Mouse (Mus musculus): ENCODE measurements around the gene Duox1.
"Not testable (repeated sequence)": the region's sequence is repeated elsewhere in the genome, so short reads cannot be mapped to it uniquely, and the experiment has no call there.

Gene Duox1

DNA sequence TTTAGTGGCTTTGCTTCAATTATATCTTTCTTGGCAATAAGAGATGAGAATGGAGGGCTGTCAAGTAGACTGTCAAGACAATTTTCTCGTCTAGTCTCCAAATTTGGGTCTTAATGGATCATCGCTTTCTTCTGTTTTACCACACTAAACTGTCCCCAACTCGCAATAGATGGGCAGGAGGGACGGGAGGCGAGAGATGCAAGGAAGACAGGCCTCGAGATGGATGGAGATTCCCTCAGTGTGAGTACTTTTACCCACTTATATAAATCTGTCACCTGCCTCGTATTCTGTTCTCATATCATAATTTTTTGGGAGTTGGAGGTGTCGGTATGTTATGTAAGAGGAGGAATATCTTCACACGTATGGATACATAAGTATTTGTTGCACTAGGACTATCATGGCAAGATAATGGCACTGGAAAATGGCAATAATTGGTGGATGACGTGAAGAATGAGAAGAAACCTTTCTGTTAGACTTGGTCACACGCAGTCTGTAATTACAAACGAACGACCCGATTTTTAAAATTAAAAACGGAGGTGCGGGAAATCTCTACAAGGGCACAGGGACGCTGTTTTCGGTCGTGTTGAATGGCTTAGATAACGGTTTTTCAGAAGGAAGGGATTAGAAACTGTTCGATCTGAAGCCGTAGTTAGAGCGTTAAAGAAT is 59.3 kb downstream of the Duox1 start:
- DNase-seq (ENCODE audit: low spot score in 2 of 2) = peak in 1 of 2 experiments; percentile 39

DNA sequence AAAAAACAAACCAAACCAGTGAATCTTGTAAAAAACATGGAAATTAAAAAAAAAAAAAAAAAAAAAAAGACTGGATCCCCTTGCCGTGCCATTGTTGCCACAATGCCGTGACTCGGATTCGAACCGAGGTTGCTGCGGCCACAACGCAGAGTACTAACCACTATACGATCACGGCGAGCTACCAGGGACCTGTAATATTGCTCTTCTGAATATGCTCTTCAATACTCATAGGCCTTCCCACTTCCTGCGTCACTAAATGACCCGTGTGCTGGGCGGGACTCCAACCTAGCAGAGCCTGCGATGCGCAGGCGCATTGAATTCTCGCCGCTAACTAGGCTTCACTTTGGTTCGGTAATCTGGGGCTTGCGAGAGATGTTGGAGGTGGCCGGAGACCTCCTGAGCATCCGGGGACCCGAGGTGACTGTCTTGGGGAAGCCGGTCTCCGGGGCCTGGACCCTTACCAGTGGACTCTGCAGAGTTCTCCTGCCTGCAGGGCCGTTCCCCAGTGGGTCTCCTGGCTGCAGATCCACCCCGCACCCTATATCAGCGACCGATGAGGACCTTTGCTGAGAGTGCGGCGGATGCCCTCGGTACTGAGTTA is 60.0 kb downstream of the Duox1 start:
- DNase-seq (ENCODE audit: low spot score in 2 of 2) = peak; percentile 97 to 99

DNA sequence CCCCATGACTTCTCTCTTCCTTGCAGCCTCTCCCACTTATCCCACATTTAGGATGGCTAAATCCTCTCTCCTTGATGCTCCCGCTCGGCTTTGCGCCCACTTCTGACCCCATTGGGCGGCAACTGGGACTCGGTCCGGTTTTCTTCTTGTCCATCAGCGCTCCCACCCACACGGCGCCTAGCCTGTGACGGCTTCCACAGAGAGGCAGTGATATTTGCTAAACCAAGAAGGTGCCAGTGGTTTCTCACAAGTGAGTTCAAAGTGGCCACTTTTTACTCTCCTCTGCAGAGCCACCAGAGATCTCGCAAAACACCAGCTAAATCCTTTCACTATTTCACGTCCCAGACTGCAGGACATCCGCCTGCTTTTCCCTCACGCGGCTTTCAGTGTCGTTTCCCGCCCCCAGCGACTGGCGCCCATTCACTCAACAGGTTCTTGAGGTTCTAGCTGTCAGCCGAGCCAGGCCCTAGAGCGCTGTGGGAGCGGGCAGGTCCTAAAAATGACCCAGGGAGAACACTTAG is 60.6 kb downstream of the Duox1 start:
- peak; percentile 59 for DNase-seq (ENCODE audit: low spot score in 2 of 2)

DNA sequence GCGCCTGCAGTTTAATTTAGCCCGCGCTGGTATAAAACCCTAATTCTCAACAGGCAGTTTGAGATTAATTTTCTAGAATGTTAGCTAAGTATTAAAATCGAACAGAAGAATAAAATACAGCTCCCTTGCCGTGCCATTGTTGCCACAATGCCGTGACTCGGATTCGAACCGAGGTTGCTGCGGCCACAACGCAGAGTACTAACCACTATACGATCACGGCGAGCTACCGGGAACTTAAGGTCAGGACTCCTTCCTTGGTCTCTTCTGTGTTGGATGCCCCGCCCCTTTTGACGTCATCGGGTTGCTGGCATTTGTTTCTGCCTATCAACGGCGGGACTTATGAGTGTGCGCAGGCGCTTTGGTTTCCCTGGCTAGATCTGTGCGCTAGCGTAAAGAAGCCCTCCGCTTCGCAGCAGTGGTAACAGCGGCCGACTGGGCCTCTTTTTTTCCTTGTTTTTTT is 61.8 kb downstream of the Duox1 start:
- peak; percentile 98 to 99 for DNase-seq (ENCODE audit: low spot score in 2 of 2)

DNA sequence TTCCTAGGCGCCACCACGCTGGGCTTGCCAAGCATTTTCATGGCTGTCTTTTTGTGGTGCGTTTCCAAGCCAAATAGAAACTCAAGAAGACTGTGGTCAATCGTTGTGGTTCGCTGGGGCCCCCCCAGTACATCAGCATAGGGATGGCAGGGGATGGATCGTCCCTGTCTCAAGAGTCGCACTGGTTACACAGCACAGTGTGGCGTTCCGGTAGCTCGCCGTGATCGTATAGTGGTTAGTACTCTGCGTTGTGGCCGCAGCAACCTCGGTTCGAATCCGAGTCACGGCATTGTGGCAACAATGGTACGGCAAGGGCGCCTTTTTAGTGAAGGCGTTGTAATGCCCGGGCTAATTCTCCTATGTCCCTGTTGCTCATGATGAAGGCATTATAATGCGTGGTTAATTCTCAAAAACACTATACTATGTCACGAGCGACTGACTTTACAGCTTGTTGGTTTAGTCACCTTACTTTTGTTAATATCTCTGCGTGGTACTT is 62.3 kb downstream of the Duox1 start:
- peak; percentile 82 to 87 for DNase-seq (ENCODE audit: low spot score in 2 of 2)

DNA sequence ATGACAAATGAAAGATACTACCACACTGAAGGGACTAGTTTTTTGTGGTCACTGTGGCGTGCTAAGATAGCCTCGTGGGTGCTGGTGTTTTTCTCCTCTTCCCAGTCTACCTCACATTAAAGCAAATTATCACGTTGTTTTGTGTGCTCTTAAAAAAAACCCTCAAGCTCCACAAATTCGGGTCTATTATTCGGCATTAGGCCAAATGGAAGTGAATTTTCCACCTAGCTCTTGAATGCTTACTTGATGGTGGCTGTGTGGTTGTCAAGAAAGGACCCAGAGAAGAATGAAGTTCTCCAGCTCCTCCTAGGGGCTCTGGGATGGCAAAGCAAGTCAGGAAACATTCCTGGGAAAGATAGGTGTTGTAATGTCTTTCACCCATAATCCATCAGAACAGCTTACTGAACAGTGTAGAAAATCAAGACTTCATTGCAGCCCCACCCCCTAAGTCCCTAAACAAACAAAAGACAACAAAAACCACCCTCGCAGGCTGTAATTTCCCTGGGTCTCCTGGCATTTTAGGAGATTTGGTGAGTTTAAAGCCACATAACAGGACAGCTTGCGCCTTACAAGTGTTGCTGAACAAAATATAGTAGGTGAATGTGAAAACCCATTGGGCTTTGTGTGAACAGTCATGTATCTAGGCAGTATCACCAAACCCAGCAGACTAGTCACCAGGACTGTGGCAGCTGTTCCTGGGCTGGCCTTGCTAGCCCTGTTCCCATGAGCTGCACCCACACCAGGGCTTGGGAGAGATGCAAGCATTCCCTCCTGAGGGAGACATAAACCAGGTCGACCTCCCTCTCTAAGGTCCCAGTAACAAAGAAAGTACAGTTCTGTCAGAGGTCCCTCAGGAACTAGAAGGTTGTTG is 63.2 kb downstream of the Duox1 start:
- DNase-seq (ENCODE audit: low spot score in 2 of 2) = peak; percentile 56 to 63

DNA sequence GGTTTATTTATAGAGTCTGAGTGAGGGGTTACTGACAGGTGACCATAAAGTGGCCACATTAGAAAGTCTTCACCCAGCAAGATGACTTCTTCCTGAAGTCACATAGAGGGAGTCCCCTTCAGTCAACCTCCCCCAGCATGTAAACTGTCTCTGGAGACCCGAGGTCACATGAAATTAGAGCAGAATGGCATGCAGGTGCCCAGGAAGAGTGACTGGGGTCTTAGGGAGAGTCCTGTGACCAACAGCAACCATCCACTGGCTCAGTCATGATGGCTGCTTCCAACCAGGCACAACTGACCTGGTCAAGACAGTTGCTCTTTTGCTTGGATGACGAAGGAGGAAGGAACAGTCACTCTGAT is 63.8 kb downstream of the Duox1 start:
- no peak for DNase-seq (ENCODE audit: low spot score in 2 of 2)

DNA sequence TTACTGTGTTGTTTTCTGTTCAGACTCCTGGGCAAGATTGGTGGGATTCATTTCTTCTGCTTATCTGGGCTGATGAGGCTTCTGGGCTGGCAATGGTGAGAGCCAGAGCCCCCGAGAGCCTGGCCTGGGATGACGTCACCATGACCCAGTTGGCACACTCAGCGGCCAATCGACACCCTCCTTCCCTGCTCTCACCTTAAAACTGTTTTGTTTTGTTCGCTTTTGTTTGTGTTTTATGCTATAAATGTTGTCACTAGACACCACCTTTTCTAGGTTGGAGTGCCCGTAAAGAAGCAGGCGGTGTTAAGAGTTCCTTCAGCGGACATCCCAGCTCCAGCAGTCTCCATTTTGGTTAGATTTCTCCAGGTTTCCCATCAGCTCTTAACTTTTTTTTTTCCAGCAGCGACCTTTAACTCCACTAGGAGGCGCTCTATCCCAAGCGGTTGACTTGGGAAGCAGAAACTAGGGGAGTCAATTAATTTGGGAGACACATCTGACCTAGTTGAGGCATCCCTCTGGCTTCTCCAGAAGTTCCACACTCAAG is 65.4 kb downstream of the Duox1 start:
- peak; percentile 68 to 71 for DNase-seq (ENCODE audit: low spot score in 2 of 2)

DNA sequence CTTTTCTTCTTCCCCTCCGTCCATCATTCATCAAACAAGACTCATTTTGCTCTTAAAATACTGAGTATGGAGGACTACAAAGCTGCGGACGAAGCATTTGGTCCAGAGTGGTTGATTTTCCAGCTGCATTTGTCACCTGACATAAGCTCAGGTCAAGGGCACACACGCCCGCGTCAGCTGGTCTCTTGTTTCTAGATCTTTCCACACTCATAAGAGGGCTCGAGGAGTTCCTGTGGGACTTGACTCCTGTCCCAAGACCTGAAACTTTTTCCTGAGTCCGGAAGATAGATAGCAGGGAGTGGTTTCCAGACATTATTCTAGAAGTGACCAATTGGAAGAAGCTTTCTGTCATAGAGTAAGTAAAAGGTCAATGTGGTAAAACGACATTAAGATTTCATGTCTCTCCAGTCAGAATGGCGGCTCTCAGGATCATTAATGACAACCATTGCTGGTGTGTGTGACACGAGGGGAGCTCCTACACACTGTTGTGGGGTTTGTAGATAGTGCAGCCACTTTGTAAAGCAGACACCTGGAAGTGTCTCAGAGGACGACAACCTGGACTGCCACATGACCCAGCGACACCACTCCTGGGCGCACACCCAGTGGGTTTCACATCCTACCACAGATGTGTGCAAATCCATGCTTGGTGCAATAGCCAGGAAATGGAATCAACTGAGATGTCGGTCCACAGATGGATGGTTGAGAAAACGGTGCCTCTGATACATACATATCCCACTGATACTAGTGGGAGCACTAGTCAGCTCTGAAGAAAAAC is 66.0 kb downstream of the Duox1 start:
- DNase-seq (ENCODE audit: low spot score in 2 of 2) = no peak

DNA sequence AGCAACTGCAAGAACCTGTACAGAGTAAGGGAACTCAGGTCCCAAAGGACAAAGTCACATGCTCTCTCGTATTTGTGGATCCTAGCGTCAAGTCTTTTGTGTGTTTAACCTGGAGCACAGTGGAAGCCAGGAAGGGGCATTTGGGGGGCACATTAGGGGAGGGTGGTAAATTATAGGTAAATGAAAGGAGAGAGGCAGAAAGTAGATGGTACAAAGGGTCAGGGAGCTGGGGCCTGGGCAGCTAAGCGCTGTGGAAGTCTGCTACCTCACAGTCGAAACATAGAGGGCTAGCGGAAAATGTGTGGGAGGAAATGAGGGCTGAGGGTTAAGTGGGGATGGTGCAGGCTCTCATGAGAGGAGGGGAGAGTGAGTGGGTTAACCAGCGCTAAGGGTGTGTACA is 66.6 kb downstream of the Duox1 start:
- no peak for DNase-seq (ENCODE audit: low spot score in 2 of 2)

DNA sequence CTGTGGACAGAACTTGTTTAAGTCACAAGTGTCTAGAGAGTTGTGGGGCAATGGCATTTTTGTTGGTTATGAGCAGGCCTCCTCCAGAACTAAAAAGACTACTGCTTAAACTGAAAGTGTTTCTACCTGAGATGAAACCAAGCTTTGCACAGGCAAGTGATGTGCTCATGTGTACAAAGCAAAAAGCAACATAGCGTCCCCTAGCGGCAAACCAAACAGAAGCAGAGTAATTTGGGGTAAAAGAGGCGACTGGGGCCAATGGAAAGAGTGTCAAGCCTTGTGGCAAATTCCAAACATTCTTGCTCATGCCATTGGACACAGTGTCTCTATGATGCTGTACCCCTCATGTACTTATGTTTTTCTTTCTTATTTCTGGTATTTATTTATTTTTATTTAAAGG is 69.6 kb downstream of the Duox1 start:
- DNase-seq (ENCODE audit: low spot score in 2 of 2) = no peak

DNA sequence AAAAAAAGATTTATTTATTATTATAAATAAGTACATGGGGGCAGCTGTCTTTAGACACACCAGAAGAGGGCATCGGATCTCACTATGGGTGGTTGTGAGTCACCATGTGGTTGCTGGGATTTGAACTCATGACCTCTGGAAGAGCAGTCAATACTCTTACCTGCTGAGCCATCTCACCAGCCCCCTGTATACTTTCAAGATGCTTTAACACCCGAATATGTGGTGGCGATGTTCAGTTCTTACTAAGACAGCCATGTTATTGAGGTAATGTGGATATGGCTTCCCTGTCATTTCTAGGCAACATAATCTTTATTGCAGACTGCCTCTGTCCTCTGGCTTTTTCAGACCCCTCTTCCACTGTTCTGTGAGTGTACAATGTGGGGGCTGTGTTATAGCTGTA is 71.7 kb downstream of the Duox1 start:
- not testable (repeated sequence) for DNase-seq (ENCODE audit: low spot score in 2 of 2)

DNA sequence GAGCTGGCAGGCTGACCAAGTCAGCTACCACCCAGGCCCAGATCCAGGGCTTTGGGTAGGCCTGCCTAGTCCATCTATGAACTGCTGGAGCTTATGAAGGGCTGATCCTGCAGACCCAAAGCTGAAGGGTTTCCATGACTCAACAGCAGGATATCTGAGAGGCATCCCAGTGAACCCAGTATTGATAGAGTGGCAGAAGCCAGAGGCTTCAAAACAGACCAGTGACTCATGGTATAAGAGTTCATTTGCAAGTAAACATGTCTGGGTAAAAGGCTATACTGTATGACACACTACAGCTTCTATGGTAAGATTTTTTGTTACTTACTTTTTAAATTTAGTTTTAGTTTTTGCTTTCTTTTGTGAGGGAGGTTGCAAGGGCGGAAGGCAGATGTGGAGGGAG is 80.7 kb downstream of the Duox1 start:
- no peak for DNase-seq (ENCODE audit: low spot score in 2 of 2)

Measured in right cerebral cortex, adult 2 months (tissue).